In the genomic region with DNA sequence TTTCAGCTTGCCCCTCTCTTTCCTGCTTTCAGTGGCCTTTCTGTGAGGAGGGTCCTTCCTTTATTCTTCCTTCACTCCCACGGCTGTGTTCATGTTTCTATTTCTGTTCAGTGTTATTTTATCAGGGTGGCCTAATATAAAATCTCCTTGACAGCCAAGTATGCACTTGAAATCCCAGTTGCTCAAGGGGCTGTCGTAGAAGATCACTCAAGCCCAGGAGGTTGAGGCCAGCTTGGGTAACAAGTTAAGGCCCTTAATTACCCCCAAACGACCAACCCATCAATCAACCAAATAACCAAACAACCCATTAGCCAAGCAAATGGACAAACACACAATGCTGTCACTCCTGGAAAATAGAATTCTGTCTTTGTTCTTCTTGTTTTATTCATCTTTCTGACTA, we compare ENCODE assay signal across 24 mouse cellular contexts. TPM values are rescaled to one million over a fixed set of nuclear protein-coding genes. Genes with fewer than 3 reads are reported as not detected.
DNase-seq lines count a peak whose midpoint lies in the region; ATAC-seq and TF ChIP-seq lines count a peak whose summit lies in the region.
"Had no signal": no experiment of that assay in that cellular context is flagged by ENCODE, and none has a peak within 500 bp of the region (broad histone marks: within the 10 kb centered on the region; RNA-seq: fewer than 3 reads in every experiment).

No protein-coding gene starts in this region.

- H3K27me3 ChIP-seq in heart, embryonic 13.5 days (replicated peaks) = peaks cover 5% of the 10 kb centered on the region; the same call in 1 of the 2 replicates
- H3K27me3 ChIP-seq in kidney, embryonic 14.5 days (ENCODE audit: control insufficient read depth, insufficient read depth, low read length) = 0 out of 2 replicates have a peak, but pooled peaks cover 3% of the 10 kb centered on the region
- H3K27me3 ChIP-seq in lung, embryonic 16.5 days (ENCODE audit: control insufficient read depth, insufficient read depth, low read depth, low read length) = no peaks in the 10 kb centered on the region
- H3K27me3 ChIP-seq in midbrain, embryonic 13.5 days = no peaks in the 10 kb centered on the region
- H3K27me3 ChIP-seq in midbrain, embryonic 10.5 days (ENCODE audit: low read depth, poor library complexity, severe bottlenecking) = no peaks in the 10 kb centered on the region
- H3K27me3 ChIP-seq: embryonic facial prominence, embryonic 15.5 days; forebrain, embryonic 15.5 days; hindbrain, embryonic 15.5 days had no signal

- H3K9me3 ChIP-seq in heart, embryonic 13.5 days = no peaks in the 10 kb centered on the region
- H3K9me3 ChIP-seq in kidney, embryonic 14.5 days (ENCODE audit: control insufficient read depth, low read length) = no peaks in the 10 kb centered on the region
- H3K9me3 ChIP-seq in lung, embryonic 16.5 days (ENCODE audit: control insufficient read depth, low read length) = no peaks in the 10 kb centered on the region
- H3K9me3 ChIP-seq in midbrain, embryonic 13.5 days = no peaks in the 10 kb centered on the region
- H3K9me3 ChIP-seq in midbrain, embryonic 10.5 days (replicated peaks) = no peaks in the 10 kb centered on the region
- H3K9me3 ChIP-seq: embryonic facial prominence, embryonic 15.5 days; forebrain, embryonic 15.5 days; G1E; heart, embryonic 12.5 days; hindbrain, embryonic 15.5 days had no signal

- 24% methylated on average over 3 of the region's 3 CpGs for WGBS in heart, embryonic 13.5 days
- 16% methylated on average over 3 of the region's 3 CpGs for WGBS in kidney, embryonic 14.5 days
- 13% methylated on average over 3 of the region's 3 CpGs for WGBS in lung, embryonic 16.5 days
- 34% methylated on average over 3 of the region's 3 CpGs for WGBS in lung, adult 2 months
- WGBS in midbrain, embryonic 13.5 days = 67% methylated on average over 3 of the region's 3 CpGs
- 77% methylated on average over 3 of the region's 3 CpGs for WGBS in midbrain, embryonic 10.5 days

- peaks cover 19% of the 10 kb centered on the region for H3K4me1 ChIP-seq in heart, embryonic 13.5 days
- peaks cover 15% of the 10 kb centered on the region; the same call in 1 of the 2 replicates for H3K4me1 ChIP-seq in kidney, embryonic 14.5 days (ENCODE audit: control insufficient read depth, insufficient read depth, low read length)
- H3K4me1 ChIP-seq in lung, embryonic 16.5 days (replicated peaks; ENCODE audit: control insufficient read depth, insufficient read depth, low read length) = peaks cover 5% of the 10 kb centered on the region; the same call in 1 of the 2 replicates
- H3K4me1 ChIP-seq in lung, adult 2 months (ENCODE audit: control insufficient read depth, insufficient read depth, low read length) = no peaks in the 10 kb centered on the region
- H3K4me1 ChIP-seq in midbrain, embryonic 13.5 days (replicated peaks) = peaks cover 16% of the 10 kb centered on the region
- peaks cover 9% of the 10 kb centered on the region for H3K4me1 ChIP-seq in midbrain, embryonic 10.5 days
- H3K4me1 ChIP-seq: embryonic facial prominence, embryonic 15.5 days had no signal

- no peak for DNase-seq in heart, adult 9 months (ENCODE audit: low spot score in 2 of 2)
- no peak for DNase-seq in kidney, postnatal 10 days
- DNase-seq in lung, adult 2 months = no peak
- DNase-seq in midbrain, embryonic 10.5 days (ENCODE audit: low spot score) = no peak
- DNase-seq: adrenal gland, adult 8-10 months; adrenal gland, postnatal 36 days; B cell, adult 2 months; cerebellum, adult 11 months; cerebellum, adult 8-10 months; cerebellum, postnatal 14 days; embryo, embryonic 11 days; gastrocnemius, postnatal 36 days; heart, postnatal 36 days had no signal

- H3K4me3 ChIP-seq in heart, embryonic 13.5 days = no peak overlapping the region
- H3K4me3 ChIP-seq in kidney, embryonic 14.5 days (ENCODE audit: low read length) = no peak overlapping the region
- H3K4me3 ChIP-seq in lung, embryonic 16.5 days (ENCODE audit: low read length) = no peak overlapping the region
- no peak overlapping the region for H3K4me3 ChIP-seq in lung, adult 2 months (replicated peaks; ENCODE audit: extremely low read depth, low read depth, low read length)
- no peak overlapping the region for H3K4me3 ChIP-seq in midbrain, embryonic 13.5 days (replicated peaks)
- no peak overlapping the region for H3K4me3 ChIP-seq in midbrain, embryonic 10.5 days
- H3K4me3 ChIP-seq: embryonic facial prominence, embryonic 15.5 days; erythroblast, embryonic 14.5 days; forebrain, embryonic 15.5 days; heart, embryonic 12.5 days; hindbrain, embryonic 15.5 days had no signal

- ATAC-seq in heart, embryonic 13.5 days (ENCODE audit: extremely low read depth, insufficient number of reproducible peaks, low FRiP score, low TSS enrichment) = no peak
- no peak for ATAC-seq in kidney, embryonic 14.5 days (ENCODE audit: low FRiP score, low TSS enrichment)
- ATAC-seq in lung, embryonic 16.5 days (ENCODE audit: low read depth) = no peak
- ATAC-seq in midbrain, embryonic 13.5 days = no peak
- ATAC-seq: CD4-positive, CD25-positive, alpha-beta regulatory T cell, adult 4 months; forebrain, embryonic 15.5 days had no signal

- no peak for TF ChIP-seq POLR2A in lung, adult 2 months (IDR thresholded peaks at IDR 0.05; ENCODE audit: borderline replicate concordance, extremely low read depth, low read depth, low read length)

- H3K9ac ChIP-seq in heart, embryonic 13.5 days = no peak overlapping the region
- H3K9ac ChIP-seq in kidney, embryonic 14.5 days (ENCODE audit: low read depth, low read length) = no peak overlapping the region
- no peak overlapping the region; the same call in 1 of the 2 replicates for H3K9ac ChIP-seq in lung, embryonic 16.5 days (ENCODE audit: low read length)
- H3K9ac ChIP-seq in midbrain, embryonic 13.5 days (replicated peaks) = no peak overlapping the region
- H3K9ac ChIP-seq: embryonic facial prominence, embryonic 15.5 days; forebrain, embryonic 15.5 days; heart, embryonic 12.5 days; hindbrain, embryonic 15.5 days had no signal

- peak overlapping the region; percentile 21; the same call in 1 of the 2 replicates for H3K4me2 ChIP-seq in heart, embryonic 13.5 days
- 0 out of 2 replicates have a peak overlapping the region, but pooled peaks have one; percentile 0 for H3K4me2 ChIP-seq in kidney, embryonic 14.5 days (replicated peaks; ENCODE audit: low read depth, low read length)
- 0 out of 2 replicates have a peak overlapping the region, but pooled peaks have one; percentile 12 for H3K4me2 ChIP-seq in lung, embryonic 16.5 days (ENCODE audit: low read depth, low read length)
- H3K4me2 ChIP-seq in midbrain, embryonic 13.5 days (replicated peaks) = no peak overlapping the region
- H3K4me2 ChIP-seq: embryonic facial prominence, embryonic 15.5 days; forebrain, embryonic 15.5 days; heart, embryonic 12.5 days; hindbrain, embryonic 15.5 days had no signal

- no peak for TF ChIP-seq CTCF in lung, adult 2 months (IDR thresholded peaks at IDR 0.05; ENCODE audit: insufficient read depth, low read length)

- no peaks in the 10 kb centered on the region for H3K36me3 ChIP-seq in heart, embryonic 13.5 days
- H3K36me3 ChIP-seq in kidney, embryonic 14.5 days (ENCODE audit: control insufficient read depth, insufficient read depth, low read length) = no peaks in the 10 kb centered on the region
- no peaks in the 10 kb centered on the region for H3K36me3 ChIP-seq in lung, embryonic 16.5 days (ENCODE audit: control insufficient read depth, insufficient read depth, low read length)
- no peaks in the 10 kb centered on the region for H3K36me3 ChIP-seq in midbrain, embryonic 13.5 days
- H3K36me3 ChIP-seq in midbrain, embryonic 10.5 days = no peaks in the 10 kb centered on the region
- H3K36me3 ChIP-seq: embryonic facial prominence, embryonic 15.5 days; forebrain, embryonic 15.5 days; G1E; heart, embryonic 12.5 days; hindbrain, embryonic 15.5 days had no signal

- no peak overlapping the region for H3K27ac ChIP-seq in heart, embryonic 13.5 days (replicated peaks)
- peak overlapping the region; percentile 47; the same call in 1 of the 2 replicates for H3K27ac ChIP-seq in kidney, embryonic 14.5 days (ENCODE audit: low read depth, low read length)
- H3K27ac ChIP-seq in lung, embryonic 16.5 days (ENCODE audit: low read length) = peak overlapping the region; percentile 43; the same call in 1 of the 2 replicates
- H3K27ac ChIP-seq in midbrain, embryonic 13.5 days = peak overlapping the region; percentile 45; the same call in 1 of the 2 replicates
- no peak overlapping the region for H3K27ac ChIP-seq in midbrain, embryonic 10.5 days (replicated peaks)
- H3K27ac ChIP-seq: embryonic facial prominence, embryonic 15.5 days; forebrain, embryonic 15.5 days; hindbrain, embryonic 15.5 days had no signal

RNA-seq across cellular contexts. Expression of gene Trub1, which starts 29.3 kb away (rescaled TPM):
- 11.0 and 12.4 TPM in 2 replicates for polyA plus RNA-seq in heart, embryonic 13.5 days (2015; fragmentation: Nextera tagmentation; extraction: Ambion mirVana)
- 23.4 and 33.9 TPM in 2 replicates for polyA plus RNA-seq in kidney, embryonic 14.5 days (2014; fragmentation: Nextera tagmentation; extraction: Ambion mirVana)
- 21.4 and 24.2 TPM in 2 replicates for polyA plus RNA-seq in lung, embryonic 16.5 days (2015; fragmentation: Nextera tagmentation; extraction: Ambion mirVana)
- 2.8 and 3.4 TPM in 2 replicates for polyA plus RNA-seq in lung, adult 2 months (2012; rRNA removed)
- polyA plus RNA-seq in midbrain, embryonic 13.5 days (2015; fragmentation: Nextera tagmentation; extraction: Ambion mirVana) = 14.2 and 15.1 TPM in 2 replicates
- 22.5 and 22.7 TPM in 2 replicates for polyA plus RNA-seq in midbrain, embryonic 10.5 days (2016; fragmentation: Nextera tagmentation; extraction: Ambion mirVana)

Comparison
In these comparisons a context has a peak if more than half of its experiments do, and no peak if none do; other contexts are left out.
1. H3K27ac ChIP-seq: peak in kidney, embryonic 14.5 days (single experiment), lung, embryonic 16.5 days (single experiment) and midbrain, embryonic 13.5 days (single experiment); none in heart, embryonic 13.5 days (single experiment) and midbrain, embryonic 10.5 days (single experiment).